Mouse (Mus musculus) liver, embryonic 11.5 days (tissue): ENCODE measurements at regions not wholly inside any gene's neighbourhood (a gene's known extent, or its start where the extent isn't known, plus 50 kb on each side); places are given as distances from the start of the nearest gene placed in this dataset.

ENCODE experiments used
- ATAC-seq: fragments of 200-750 bp; cut with Nextera tagmentation; replicated peaks from 2 replicates; pipeline ENCODE4 v1.8.0; 2017; ENCODE audit warnings: moderate number of reproducible peaks, mild to moderate bottlenecking, moderate TSS enrichment, moderate library complexity; ENCODE audit not compliant: low FRiP score
- DNase-seq: peaks from one replicate; pipeline ENCODE4 v3.0.0-alpha.2; 2017; ENCODE audit warnings: low spot score
- H3K27ac ChIP-seq: fragments of 300-500 bp; sonication (generic); 2 replicates; pipeline ENCODE4 v1.5.1; 2014; ENCODE audit warnings: mild to moderate bottlenecking, low read depth, low read length, control low read depth
- H3K27me3 ChIP-seq: fragments of 300-500 bp; sonication (generic); replicated peaks from 2 replicates; pipeline ENCODE4 v1.6.1; 2014; ENCODE audit warnings: low read length, mixed read lengths; ENCODE audit not compliant: control insufficient read depth, insufficient read depth
- H3K36me3 ChIP-seq: fragments of 300-500 bp; sonication (generic); 2 replicates; pipeline ENCODE4 v1.6.1; 2014; ENCODE audit warnings: mild to moderate bottlenecking, low read length, moderate library complexity, mixed read lengths; ENCODE audit not compliant: control insufficient read depth, insufficient read depth
- H3K4me1 ChIP-seq: fragments of 300-500 bp; sonication (generic); replicated peaks from 2 replicates; pipeline ENCODE4 v1.6.1; 2014; ENCODE audit warnings: low read length, mixed read lengths; ENCODE audit not compliant: control insufficient read depth, insufficient read depth
- H3K4me2 ChIP-seq: fragments of 300-500 bp; sonication (generic); 2 replicates; pipeline ENCODE4 v1.6.1; 2014; ENCODE audit warnings: mild to moderate bottlenecking, control low read depth, moderate library complexity
- H3K4me3 ChIP-seq: fragments of 300-500 bp; sonication (generic); 2 replicates; pipeline ENCODE4 v1.5.1; 2014; ENCODE audit warnings: low read depth, low read length, control low read depth
- H3K9ac ChIP-seq: fragments of 300-500 bp; sonication (generic); 2 replicates; pipeline ENCODE4 v1.6.1; 2014; ENCODE audit warnings: low read depth, low read length, control low read depth
- H3K9me3 ChIP-seq: fragments of 300-500 bp; sonication (generic); 2 replicates; pipeline ENCODE4 v1.6.1; 2016; ENCODE audit warnings: low read length, inconsistent platforms, mixed read lengths; ENCODE audit not compliant: control insufficient read depth
- WGBS: fragments of 180-500 bp; shearing (Covaris S2); extraction: QIAGEN DNeasy Blood & Tissue Kit; methylation state at CpG from one replicate; pipeline ENCODE4 v1.1.7; 2014; 5-methylcytosine and 5-hydroxymethylcytosine counted together

DNA sequence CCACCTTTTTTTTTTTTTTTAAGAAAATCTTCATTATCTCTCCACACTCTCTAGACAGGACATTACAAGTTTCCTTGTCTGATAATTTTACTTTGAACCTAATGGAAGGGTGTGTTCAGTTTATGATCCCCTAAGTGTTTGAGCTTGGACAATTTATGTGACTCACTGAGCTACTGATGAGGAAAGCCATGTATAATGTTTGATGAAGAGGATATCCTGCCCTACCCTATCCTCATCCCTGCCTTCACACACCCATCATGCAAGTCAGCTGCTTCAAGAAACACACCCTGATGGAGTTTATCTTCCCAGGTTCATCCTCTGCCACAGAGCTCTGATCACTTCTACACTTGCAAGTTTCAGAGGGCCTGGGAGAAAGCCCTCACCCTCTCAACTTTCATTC, 136.5 kb upstream of the Asb5 start:
- no peak overlapping the region for H3K27ac ChIP-seq
- DNase-seq (no peak), ATAC-seq (no peak)

DNA sequence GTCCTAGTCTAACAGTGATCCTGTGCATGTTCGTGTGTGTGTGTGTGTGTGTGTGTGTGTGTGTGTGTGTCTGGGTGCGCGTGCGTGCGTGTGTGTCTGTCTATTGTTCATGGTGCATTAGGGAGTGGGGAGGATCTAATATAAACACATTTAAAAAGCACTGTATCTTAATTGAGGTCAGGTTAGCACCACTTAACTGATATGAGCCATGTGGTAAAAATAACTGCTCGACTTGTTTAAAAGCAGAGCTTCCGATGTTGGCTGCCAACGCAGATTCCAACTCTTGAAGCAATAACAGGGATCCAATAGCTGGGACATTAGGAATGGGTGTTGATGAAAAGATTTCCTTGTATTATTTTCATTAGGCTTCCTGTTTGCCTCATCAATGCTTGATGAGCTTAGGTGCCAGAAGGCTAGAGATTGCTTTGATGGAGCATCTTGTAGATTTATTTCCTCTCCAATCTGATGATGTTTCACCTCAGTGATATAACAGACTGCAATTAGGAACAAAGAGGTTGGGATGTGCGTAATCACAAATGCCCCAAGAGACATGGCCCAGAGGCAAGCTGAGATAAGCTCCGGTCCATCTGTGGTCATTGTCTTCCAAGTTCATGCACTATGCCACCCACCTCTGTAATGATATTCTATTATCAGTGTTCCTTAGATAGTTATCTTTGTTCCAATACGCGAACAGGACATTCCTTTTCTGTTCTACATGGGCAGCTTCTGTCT, 135.7 kb upstream of the Asb5 start:
- H3K9me3 ChIP-seq: no peaks in the 10 kb centered on the region
- no peak for ATAC-seq

More for the DNA sequence above, 136.5 kb upstream of the Asb5 start:
- H3K9me3 ChIP-seq: no peaks in the 10 kb centered on the region
- no peak overlapping the region for H3K4me3 ChIP-seq
- H3K27me3 ChIP-seq: no peaks in the 10 kb centered on the region
- H3K4me2 ChIP-seq: no peak overlapping the region
- no peaks in the 10 kb centered on the region for H3K4me1 ChIP-seq
- H3K36me3 ChIP-seq: no peaks in the 10 kb centered on the region
- H3K9ac ChIP-seq: no peak overlapping the region

DNA sequence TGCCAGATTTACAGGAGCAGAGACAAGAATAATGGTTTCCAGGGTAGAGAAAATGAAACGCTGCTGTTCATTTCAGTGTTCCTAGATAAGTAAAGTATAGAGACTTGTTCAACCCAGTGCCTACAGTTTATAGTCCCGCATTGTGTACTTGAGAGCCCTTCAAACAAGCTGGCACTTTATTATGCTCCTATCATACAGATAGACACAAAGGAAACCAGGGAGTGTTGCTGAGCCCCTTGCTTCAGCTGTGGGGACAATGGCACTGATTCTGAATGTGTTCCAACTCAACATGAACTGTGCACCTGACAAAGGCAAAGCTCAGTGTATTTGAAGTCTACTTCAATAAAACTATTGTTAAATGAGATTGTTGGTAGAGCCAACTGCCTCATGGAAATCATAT, 123.7 kb upstream of the Asb5 start:
- H3K27ac ChIP-seq: no peak overlapping the region
- no peak overlapping the region for H3K9ac ChIP-seq
- no peak overlapping the region for H3K4me2 ChIP-seq
- WGBS: 81% methylated on average over 2 of the region's 2 CpGs
- ATAC-seq: no peak
- no peaks in the 10 kb centered on the region for H3K27me3 ChIP-seq
- H3K9me3 ChIP-seq: no peaks in the 10 kb centered on the region
- no peaks in the 10 kb centered on the region for H3K36me3 ChIP-seq
- DNase-seq: no peak
- no peaks in the 10 kb centered on the region for H3K4me1 ChIP-seq
- H3K4me3 ChIP-seq: no peak overlapping the region

More for the DNA sequence above, 135.7 kb upstream of the Asb5 start:
- WGBS: 76% methylated on average over 12 of the region's 12 CpGs
- no peak overlapping the region for H3K27ac ChIP-seq
- no peak overlapping the region for H3K4me3 ChIP-seq
- DNase-seq: no peak
- no peaks in the 10 kb centered on the region for H3K27me3 ChIP-seq
- H3K9ac ChIP-seq: no peak overlapping the region
- no peaks in the 10 kb centered on the region for H3K4me1 ChIP-seq
- no peak overlapping the region for H3K4me2 ChIP-seq
- H3K36me3 ChIP-seq: no peaks in the 10 kb centered on the region

DNA sequence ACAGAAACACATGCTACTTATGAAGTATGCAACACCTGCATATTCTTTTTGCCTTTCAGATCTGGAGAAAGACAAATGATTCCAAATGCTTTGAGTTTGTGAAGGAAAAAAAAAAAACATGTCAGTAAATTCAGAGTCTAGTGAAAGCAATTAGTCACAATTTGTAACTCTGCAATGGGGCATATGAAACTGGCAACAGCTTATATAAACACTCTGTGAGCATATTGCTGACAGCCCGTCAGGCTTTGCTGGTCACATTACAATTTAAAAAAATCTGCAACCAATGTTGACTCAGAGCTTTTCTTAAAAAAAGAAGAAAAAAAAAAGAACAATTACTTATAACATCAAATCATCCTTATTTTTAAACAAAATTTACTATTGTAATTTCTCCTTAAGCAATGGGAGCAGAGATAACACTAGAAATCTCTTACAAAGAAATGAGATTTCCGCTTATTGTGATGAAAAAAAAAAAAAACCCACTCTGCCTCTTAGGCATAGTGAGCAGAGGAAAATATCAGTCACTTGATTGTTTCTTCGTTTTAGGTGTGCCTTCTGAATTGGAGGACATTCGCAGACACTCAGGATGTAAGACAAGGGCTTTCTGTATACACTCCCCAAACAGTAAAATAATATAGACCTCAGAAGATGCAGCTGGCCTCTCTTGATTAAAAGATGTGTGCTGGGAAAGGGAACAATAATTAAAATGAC, 115.1 kb upstream of the Asb5 start:
- H3K36me3 ChIP-seq: no peaks in the 10 kb centered on the region
- no peak overlapping the region for H3K4me3 ChIP-seq
- WGBS: 79% methylated on average over 4 of the region's 4 CpGs
- DNase-seq (no peak), ATAC-seq (no peak)
- no peak overlapping the region for H3K9ac ChIP-seq
- H3K27me3 ChIP-seq: no peaks in the 10 kb centered on the region
- no peaks in the 10 kb centered on the region for H3K4me1 ChIP-seq
- no peak overlapping the region for H3K27ac ChIP-seq
- no peak overlapping the region for H3K4me2 ChIP-seq
- H3K9me3 ChIP-seq: no peaks in the 10 kb centered on the region

DNA sequence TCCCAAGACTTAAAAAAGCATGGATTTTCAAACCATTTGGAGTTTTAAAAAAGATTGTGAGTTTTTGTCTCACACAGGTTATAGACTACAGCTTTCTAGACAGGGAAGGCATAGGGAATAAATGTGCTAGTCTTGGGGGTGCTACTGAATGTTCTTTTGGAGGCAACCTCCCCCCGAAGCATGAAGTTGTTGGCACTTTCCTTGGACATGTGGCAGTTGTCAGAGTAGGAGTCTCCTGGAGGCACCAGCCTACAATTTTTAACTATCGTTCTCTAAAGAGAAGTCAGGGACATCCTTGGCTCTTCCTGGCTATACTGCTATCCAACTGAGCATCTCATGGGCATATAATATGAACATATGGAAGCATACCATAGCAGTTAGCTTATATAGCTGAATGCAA, 112.7 kb upstream of the Asb5 start:
- ATAC-seq (no peak), DNase-seq (no peak)
- H3K27ac ChIP-seq: no peak overlapping the region
- 75% methylated on average over 2 of the region's 2 CpGs for WGBS
- no peaks in the 10 kb centered on the region for H3K9me3 ChIP-seq
- no peaks in the 10 kb centered on the region for H3K27me3 ChIP-seq
- no peaks in the 10 kb centered on the region for H3K36me3 ChIP-seq
- H3K9ac ChIP-seq: no peak overlapping the region
- H3K4me2 ChIP-seq: no peak overlapping the region
- no peak overlapping the region for H3K4me3 ChIP-seq
- no peaks in the 10 kb centered on the region for H3K4me1 ChIP-seq

DNA sequence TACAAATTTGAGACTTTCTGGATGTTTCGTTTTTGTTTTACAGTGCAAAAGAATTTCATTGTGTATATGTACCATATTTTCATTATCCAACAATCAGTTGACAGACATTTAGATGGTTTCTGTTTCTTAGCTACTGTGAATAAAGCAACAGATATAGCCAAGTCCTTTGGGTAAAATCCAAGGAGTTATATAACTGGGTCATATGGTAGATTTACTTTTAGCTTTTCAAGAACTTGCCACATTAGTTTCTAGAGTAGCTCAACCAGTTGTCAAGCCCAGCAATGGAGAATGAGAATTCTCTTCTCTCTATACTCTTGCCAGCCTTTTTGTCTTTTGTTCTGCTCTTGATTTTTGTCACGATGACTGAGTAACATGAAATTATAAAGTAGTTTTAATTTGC, 111.3 kb upstream of the Asb5 start:
- 76% methylated on average over 2 of the region's 2 CpGs for WGBS

DNA sequence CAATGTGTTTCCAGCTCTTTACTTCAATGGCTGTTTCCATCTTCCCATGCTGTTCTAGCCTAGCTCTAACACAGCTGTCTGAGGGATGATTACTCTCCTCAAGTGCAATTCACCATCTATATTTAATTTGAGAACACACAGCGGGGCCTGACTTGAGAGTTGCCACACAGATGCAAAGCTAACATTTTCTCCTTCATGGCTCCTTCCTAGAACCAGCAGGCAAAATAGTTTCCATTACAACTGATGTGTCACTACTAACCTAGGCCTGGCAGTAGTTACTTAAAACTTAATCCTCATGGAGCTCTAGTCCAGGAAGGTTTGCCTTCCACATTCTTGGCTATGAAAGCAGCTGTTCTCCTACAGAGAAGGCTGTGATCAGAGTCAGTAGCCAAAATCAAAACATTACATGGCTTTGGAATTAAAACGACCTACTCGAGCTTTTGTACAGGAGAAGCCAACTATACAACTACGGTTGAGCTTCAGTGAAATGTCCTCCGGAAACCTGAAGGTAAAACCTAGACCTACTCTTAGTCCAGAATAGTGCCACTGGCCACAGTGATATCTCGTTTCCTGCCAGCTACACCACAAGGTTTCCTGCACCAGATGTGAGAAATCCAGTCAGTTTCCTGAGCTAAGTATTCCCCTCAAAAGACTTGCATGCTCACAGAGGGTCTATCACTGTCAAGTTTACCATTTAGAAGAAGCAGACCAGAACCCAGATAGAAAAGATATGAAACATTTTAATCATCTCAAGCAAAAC, 108.9 kb upstream of the Asb5 start:
- no peaks in the 10 kb centered on the region for H3K27me3 ChIP-seq

More for the DNA sequence above, 111.3 kb upstream of the Asb5 start:
- Histone ChIP-seq H3K4me1 (no peaks in the 10 kb centered on the region), H3K27me3 (no peaks in the 10 kb centered on the region), H3K9ac (no peak overlapping the region), H3K9me3 (no peaks in the 10 kb centered on the region), H3K36me3 (no peaks in the 10 kb centered on the region), H3K4me2 (no peak overlapping the region), H3K27ac (no peak overlapping the region), H3K4me3 (no peak overlapping the region)
- ATAC-seq: no peak
- DNase-seq: no peak

DNA sequence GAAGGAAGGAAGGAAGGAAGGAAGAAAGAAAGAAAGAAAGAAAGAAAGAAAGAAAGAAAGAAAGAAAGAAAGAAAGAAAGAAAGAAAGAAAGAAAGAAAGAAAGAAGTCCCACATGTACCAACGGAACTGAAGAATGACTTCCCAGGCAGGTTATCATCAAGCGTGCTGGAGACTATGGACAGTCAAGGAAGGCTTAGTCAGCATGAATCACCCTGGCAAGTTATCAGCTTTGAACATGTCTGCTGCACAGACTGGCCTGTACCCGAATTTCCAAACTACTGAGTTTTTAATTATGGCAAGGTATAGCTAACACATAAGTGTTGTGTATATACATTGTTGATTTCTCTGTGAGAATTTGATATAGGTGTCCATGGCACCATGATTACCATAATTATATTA, 104.3 kb upstream of the Asb5 start:
- DNase-seq: no peak
- WGBS: 43% methylated on average over 3 of the region's 3 CpGs
- Histone ChIP-seq H3K27ac (no peak overlapping the region), H3K36me3 (no peaks in the 10 kb centered on the region), H3K9ac (no peak overlapping the region), H3K27me3 (no peaks in the 10 kb centered on the region), H3K4me3 (no peak overlapping the region), H3K4me1 (no peaks in the 10 kb centered on the region), H3K4me2 (no peak overlapping the region), H3K9me3 (no peaks in the 10 kb centered on the region)
- ATAC-seq: peak; percentile 34; the same call in 1 of the 2 replicates

More for the DNA sequence above, 108.9 kb upstream of the Asb5 start:
- ATAC-seq (no peak; the same call in 1 of the 2 replicates), DNase-seq (no peak)
- no peak overlapping the region for H3K27ac ChIP-seq
- H3K9ac ChIP-seq: no peak overlapping the region
- no peak overlapping the region for H3K4me3 ChIP-seq
- 46% methylated on average over 6 of the region's 6 CpGs for WGBS
- H3K9me3 ChIP-seq: no peaks in the 10 kb centered on the region
- no peak overlapping the region for H3K4me2 ChIP-seq
- no peaks in the 10 kb centered on the region for H3K36me3 ChIP-seq
- no peaks in the 10 kb centered on the region for H3K4me1 ChIP-seq
